Mouse (Mus musculus) hindlimb bud, embryonic 11.5 days (tissue): ENCODE measurements around the gene Runx2.

Experiments used
- DNase-seq: peaks from one replicate; pipeline ENCODE4 v3.0.0-alpha.2; 2012; ENCODE audit warnings: low read depth, low spot score; ENCODE audit errors: extremely low spot score

The Runx2 gene

GRCm38 (mm10) chr17:44814508-44815175 lies at the start of gene Runx2:
TSS of gene Runx2 (minus strand) at chr17:44814797.
- DNase-seq = no peak

DNA sequence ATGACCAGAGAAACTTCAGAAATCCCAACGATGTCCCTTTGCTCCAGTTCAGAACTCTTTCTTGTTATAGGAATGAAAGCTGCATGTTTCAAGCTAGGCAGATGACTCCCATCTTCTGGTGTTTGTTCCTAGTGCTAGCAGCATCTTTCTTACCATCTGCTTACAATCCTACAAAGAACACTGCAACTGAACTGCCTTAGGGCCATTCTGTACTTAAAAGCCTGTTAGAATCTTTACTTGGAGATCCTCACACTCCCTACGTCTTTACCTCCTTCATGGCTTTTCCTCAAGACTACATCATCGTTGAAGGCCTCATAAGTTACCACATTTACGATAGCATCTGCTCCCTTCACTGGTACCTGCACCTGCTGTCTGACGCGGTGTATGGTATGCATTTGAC lies 48.6 kb upstream of the Runx2 start:
- no peak for DNase-seq

DNA sequence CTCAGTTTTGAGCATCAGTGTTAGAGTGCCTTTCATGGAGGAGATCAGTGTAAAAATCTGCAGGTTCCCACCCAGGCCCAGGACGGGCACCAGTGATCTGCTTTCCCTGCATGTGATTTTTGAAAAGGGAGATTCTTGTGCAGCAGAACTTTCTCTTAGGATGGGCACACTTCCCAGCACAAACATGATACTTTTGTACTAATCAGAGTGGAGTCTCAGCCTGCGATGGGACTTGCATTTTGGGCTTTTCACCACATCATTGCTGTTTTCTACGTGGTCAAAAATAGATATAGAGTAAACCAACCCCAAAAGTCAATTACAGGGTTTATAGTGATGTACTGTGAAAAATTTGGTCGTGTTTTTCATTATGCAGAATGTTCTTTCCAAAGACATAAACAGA lies 27.6 kb upstream of the Runx2 start:
- no peak for DNase-seq

- DNase-seq = no peak
Observed at GRCm38 (mm10) chr17:44831201-44831600, 16.6 kb upstream of the Runx2 start.

- DNase-seq = no peak
Observed at GRCm38 (mm10) chr17:44829587-44829986, 15.0 kb upstream of the Runx2 start.

- DNase-seq = no peak
Observed at GRCm38 (mm10) chr17:44827964-44828363, 13.4 kb upstream of the Runx2 start.

- no peak for DNase-seq
Observed at GRCm38 (mm10) chr17:44827124-44827523, 12.5 kb upstream of the Runx2 start.

GRCm38 (mm10) chr17:44821940-44822339 lies 7.3 kb upstream of the Runx2 start:
- no peak for DNase-seq

DNA sequence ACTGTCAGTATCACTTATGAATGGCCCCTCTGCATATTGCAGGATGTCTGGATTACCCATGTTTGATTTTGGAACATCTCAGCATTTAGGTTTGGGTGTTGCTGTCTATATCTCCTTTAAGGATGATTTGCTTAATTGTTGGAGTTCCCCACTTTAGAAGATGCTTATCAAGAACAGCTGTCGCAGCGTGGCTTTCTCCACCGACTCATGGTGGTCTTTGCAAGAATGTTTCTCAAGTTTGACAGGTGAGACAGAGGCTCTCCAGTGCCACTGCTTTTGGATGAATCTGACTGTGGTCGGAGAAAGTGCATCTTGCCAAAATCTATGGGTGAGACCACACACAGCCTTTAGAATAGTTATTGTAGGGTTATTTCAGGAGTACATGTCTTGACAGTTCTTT lies 5.2 kb upstream of the Runx2 start:
- no peak for DNase-seq

GRCm38 (mm10) chr17:44818825-44819224 lies 4.2 kb upstream of the Runx2 start:
- DNase-seq = no peak

- DNase-seq = no peak
Observed at GRCm38 (mm10) chr17:44807031-44807430, 7.6 kb downstream of the Runx2 start.

- DNase-seq = no peak
Observed at GRCm38 (mm10) chr17:44797331-44797730, 17.3 kb downstream of the Runx2 start.

- no peak for DNase-seq
Observed at GRCm38 (mm10) chr17:44792218-44792917, 22.2 kb downstream of the Runx2 start.

DNA sequence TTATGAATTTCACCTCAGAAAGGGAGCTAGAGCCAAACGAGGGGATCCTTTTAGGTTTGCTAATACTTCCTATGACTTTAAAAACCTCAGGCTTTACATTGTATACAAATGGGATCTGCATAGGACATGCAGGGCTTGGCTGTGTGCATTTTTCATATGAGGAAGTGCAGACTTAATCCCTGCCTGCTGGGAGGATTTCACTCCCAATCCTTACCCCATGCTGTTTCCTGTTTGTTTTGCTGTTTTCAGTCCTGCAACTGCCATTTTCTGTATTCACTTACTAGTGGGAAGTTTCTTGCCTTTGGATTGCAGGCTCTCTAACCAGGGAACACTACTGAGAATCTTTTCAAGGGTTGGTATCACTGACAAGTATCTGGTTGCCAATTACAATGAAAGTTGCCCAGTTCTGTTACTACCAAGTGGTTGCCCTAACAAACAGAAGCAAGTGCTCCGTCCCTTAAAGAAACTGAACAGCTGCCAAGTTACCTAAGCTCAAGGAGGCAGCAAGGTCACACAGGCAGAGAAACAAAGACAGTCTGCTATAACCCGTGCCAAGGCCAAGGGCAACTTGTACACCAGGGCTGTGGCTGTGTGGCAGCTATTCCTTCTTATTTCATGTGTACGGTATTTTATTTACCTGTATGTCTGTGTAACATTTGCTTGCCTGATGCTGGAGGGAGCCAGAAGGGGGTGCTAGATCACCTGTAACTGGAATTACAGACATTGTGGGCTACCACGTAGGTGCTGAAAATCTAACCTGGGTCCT lies 25.4 kb downstream of the Runx2 start:
- no peak for DNase-seq

- DNase-seq = no peak
Observed at GRCm38 (mm10) chr17:44783143-44783542, 31.5 kb downstream of the Runx2 start.

DNA sequence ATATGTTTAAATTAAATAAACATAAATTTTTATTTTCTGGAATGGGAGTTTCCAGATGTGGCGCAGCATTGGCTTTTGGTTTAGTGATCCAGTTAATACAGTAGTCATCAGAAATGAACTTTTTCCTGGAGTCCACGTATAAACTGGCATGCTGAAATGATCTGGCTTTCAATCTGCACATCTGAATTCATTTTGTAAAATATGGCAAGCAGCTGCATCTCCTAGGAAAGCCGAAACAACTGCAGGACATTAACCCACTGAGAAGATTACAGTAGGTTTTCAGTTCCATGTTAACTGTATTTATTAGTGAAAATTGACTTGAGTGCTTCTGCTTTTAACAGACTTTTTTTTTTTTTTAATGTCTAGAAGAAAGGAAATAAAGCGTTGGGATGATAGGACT lies 32.2 kb downstream of the Runx2 start:
- no peak for DNase-seq

DNA sequence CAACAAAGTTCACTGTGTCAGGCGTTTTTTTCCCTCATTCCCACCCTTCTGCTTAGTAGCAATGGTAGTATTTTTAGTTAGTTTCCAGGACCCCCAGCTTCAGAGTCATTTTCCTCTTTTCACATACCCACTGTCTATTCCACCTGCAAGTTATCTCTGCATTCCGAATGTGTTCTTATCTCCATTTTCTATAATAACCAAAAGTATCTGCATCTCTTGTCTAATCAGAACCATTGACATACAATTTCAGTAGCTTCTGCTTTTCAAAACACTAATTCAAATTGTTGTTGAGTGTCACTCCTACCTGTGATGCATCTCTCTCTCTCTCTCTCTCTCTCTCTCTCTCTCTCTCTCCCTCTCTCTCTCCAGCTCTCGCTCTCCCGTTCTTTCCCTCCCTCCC lies 34.2 kb downstream of the Runx2 start:
- DNase-seq = no peak

GRCm38 (mm10) chr17:44778141-44778540 lies 36.5 kb downstream of the Runx2 start:
- no peak for DNase-seq

GRCm38 (mm10) chr17:44777337-44777804 lies 37.2 kb downstream of the Runx2 start:
- no peak for DNase-seq

- DNase-seq = peak; percentile 80
Observed at GRCm38 (mm10) chr17:44776738-44777270, 37.8 kb downstream of the Runx2 start, which contains the start of gene Supt3. TSS of gene Supt3 (plus strand) at chr17:44777152.

- DNase-seq = no peak
Observed at GRCm38 (mm10) chr17:44772576-44772975, 42.0 kb downstream of the Runx2 start.
